Mouse (Mus musculus) hindbrain, postnatal 0 days (tissue): ENCODE data around the gene 2310022A10Rik. TPM values are rescaled to one million over a fixed set of nuclear protein-coding genes. Genes with fewer than 3 reads are reported as not detected.

ENCODE experiments used
- ATAC-seq: fragments of 200-750 bp; cut with Nextera tagmentation; 2 replicates; pipeline ENCODE4 v1.8.0; 2017; ENCODE audit warnings: mild to moderate bottlenecking, moderate TSS enrichment, moderate library complexity
- DNase-seq: peaks from one replicate; pipeline ENCODE4 v3.0.0-alpha.2; 2015; ENCODE audit warnings: low spot score
- H3K27ac ChIP-seq: fragments of 300-500 bp; sonication (generic); 2 replicates; pipeline ENCODE4 v1.5.1; 2014; ENCODE audit warnings: mild to moderate bottlenecking
- H3K27me3 ChIP-seq: fragments of 300-500 bp; sonication (generic); 2 replicates; pipeline ENCODE4 v1.6.1; 2014; ENCODE audit warnings: low read length, mixed read lengths; ENCODE audit not compliant: insufficient read depth
- H3K36me3 ChIP-seq: fragments of 300-500 bp; sonication (generic); 2 replicates; pipeline ENCODE4 v1.6.1; 2014; ENCODE audit warnings: low read length, mixed read lengths; ENCODE audit not compliant: insufficient read depth
- H3K4me1 ChIP-seq: fragments of 300-500 bp; sonication (generic); 2 replicates; pipeline ENCODE4 v1.6.1; 2014; ENCODE audit warnings: antibody characterized with exemption, low read length, mixed read lengths; ENCODE audit not compliant: insufficient read depth
- H3K4me2 ChIP-seq: fragments of 300-500 bp; sonication (generic); 2 replicates; pipeline ENCODE4 v1.6.1; 2014; ENCODE audit warnings: low read depth, mild to moderate bottlenecking, low read length, moderate library complexity, mixed read lengths
- H3K4me3 ChIP-seq: fragments of 300-500 bp; sonication (generic); 2 replicates; pipeline ENCODE4 v1.5.1; 2014; ENCODE audit warnings: low read length
- H3K9ac ChIP-seq: fragments of 300-500 bp; sonication (generic); replicated peaks from 2 replicates; pipeline ENCODE4 v1.6.1; 2014; ENCODE audit warnings: mild to moderate bottlenecking, low read length, moderate library complexity, mixed read lengths
- H3K9me3 ChIP-seq: fragments of 300-500 bp; sonication (generic); 2 replicates; pipeline ENCODE4 v1.6.1; 2016; ENCODE audit warnings: low read length, mixed read lengths
- CTCF ChIP-seq: IDR thresholded peaks from 2 replicates; pipeline ENCODE4 v1.5.1; 2016; ENCODE audit warnings: antibody characterized with exemption, control low read depth, low read depth
- WGBS: fragments of 180-500 bp; shearing (Covaris S2); extraction: QIAGEN DNeasy Blood & Tissue Kit; methylation state at CpG from one replicate; pipeline ENCODE4 v1.1.7; 2014; 5-methylcytosine and 5-hydroxymethylcytosine counted together
- polyA plus RNA-seq: library from polyadenylated mRNA; unstranded; fragments of >200 nt; fragmentation: Nextera tagmentation; extraction: Ambion mirVana; gene quantifications from 2 replicates; pipeline ENCODE4 v1.2.1, GENCODE M21; 2015
- total RNA-seq: library from RNA; depleted of rRNA; stranded (reverse); fragments of >200 nt; gene quantifications from 2 replicates; pipeline ENCODE4 v1.2.3, GENCODE M21; 2014

The 2310022A10Rik gene
- total and polyA plus RNA-seq, 2 experiments from 2014 or later: 8.2 to 26.1 TPM

GRCm38 (mm10) chr7:27592217-27592929 lies 39.3 kb downstream of the 2310022A10Rik start:
- Histone ChIP-seq H3K9ac (peak overlapping the region; percentile 67), H3K4me3 (peak overlapping the region; percentile 66), H3K36me3 (no peaks in the 10 kb centered on the region), H3K27me3 (no peaks in the 10 kb centered on the region), H3K4me2 (peak overlapping the region; percentile 65), H3K9me3 (no peaks in the 10 kb centered on the region), H3K27ac (peak overlapping the region; percentile 98), H3K4me1 (peaks cover 18% of the 10 kb centered on the region)
- WGBS: 2% methylated on average over 17 of the region's 17 CpGs
- DNase-seq: no peak
- ATAC-seq: peak; percentile 68
- 0 out of 2 replicates have a peak, but pooled peaks have one; percentile 1 for TF ChIP-seq CTCF

DNA sequence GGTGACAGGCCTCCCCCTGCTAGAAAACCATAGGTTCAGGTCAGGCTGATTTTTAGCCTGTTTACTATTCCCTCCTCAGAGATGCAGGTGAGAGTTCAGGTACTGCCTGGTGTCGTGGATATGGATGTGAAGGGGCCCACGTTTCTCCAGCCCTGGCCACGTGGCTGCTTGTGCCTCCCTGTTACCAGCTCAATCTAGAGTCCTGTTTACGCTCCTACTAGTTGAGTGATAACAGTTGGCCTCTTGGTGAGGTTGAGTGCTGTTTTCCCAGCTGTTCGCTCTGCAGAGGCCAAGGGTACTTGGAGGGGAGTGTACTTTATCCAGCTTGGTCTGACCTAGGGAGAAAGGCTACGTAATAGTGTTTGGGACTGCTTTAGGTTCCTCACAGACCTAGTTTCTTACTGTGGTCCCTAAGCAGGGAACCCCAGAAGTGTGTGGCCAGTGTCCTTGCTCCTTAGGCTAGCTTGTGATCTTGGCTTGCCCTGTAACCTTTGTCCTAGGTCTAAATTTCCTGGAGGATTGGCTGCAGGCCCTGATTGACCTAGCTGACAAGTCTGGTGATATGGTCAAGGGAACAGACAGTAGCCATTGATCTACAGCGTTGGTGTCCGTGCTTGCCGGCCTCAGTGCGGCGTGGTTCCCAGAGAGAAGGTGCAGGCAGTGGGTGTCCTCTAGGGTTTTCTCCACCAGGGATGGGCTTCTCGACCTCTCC lies 40.1 kb downstream of the 2310022A10Rik start:
- WGBS: 61% methylated on average over 12 of the region's 12 CpGs
- Histone ChIP-seq H3K27ac (peak overlapping the region; percentile 98; the same call in 1 of the 2 replicates), H3K27me3 (no peaks in the 10 kb centered on the region), H3K36me3 (no peaks in the 10 kb centered on the region), H3K4me2 (peak overlapping the region; percentile 65), H3K9me3 (no peaks in the 10 kb centered on the region), H3K4me1 (peaks cover 20% of the 10 kb centered on the region), H3K4me3 (peak overlapping the region; percentile 66), H3K9ac (peak overlapping the region; percentile 31)
- DNase-seq: no peak
- TF ChIP-seq CTCF: no peak
- no peak for ATAC-seq

DNA sequence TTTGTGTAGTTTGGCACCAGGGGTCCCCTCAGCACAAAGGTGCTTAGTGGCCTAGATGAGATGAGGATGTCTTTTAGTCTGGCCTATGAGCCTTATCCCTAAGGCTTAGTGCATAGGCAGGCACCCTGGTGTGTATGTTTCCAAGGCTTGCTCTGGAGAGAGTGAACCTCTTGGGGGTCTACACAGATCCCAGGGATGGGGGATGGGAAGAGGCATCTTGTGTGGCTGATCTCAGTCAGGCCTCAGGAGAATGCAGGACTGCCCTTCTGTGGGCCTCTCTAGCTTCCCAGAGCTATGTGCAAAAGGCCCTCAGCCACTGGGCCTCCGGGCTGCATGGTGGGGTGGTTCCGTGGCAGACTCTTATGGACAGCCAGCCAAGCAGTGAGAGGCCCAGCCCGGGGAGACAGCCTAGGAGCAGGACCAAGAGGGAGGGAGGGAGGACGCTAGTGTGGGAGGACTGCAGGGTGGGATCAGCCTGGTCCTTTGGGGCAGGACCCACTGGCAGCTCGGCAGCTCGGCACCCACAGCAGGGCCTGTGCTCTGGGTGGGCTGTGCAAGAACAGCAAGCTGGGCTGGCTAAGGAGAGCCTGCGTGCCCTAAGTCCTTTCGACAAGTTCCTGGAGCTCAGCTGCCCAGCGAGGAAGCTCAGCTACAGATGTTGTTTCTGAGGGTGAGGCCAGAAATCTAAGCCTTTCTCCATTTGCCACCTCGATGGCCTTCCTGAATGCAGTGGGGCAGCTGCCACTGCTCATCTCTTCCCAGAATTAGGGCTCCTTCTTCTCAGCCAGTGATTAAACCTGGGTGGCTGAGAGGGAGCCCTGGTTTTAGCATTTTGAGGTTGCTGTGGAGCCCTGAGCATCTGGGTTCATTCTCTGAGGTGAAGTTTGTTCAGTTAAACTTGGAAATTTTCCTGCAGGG lies 43.8 kb downstream of the 2310022A10Rik start:
- Histone ChIP-seq H3K4me3 (no peak overlapping the region), H3K27ac (peak overlapping the region; percentile 79), H3K9me3 (no peaks in the 10 kb centered on the region), H3K27me3 (no peaks in the 10 kb centered on the region), H3K4me1 (peaks cover 44% of the 10 kb centered on the region), H3K9ac (peak overlapping the region; percentile 33; the same call in 1 of the 2 replicates), H3K4me2 (peak overlapping the region; percentile 27; the same call in 1 of the 2 replicates), H3K36me3 (no peaks in the 10 kb centered on the region)
- 41% methylated on average over 10 of the region's 10 CpGs for WGBS
- no peak for TF ChIP-seq CTCF
- ATAC-seq (peak; percentile 1; the same call in 1 of the 2 replicates), DNase-seq (no peak)

GRCm38 (mm10) chr7:27598053-27598452 lies 45.0 kb downstream of the 2310022A10Rik start:
- ATAC-seq (no peak), DNase-seq (no peak)
- Histone ChIP-seq H3K27me3 (no peaks in the 10 kb centered on the region), H3K9me3 (no peaks in the 10 kb centered on the region), H3K4me1 (peaks cover 45% of the 10 kb centered on the region), H3K9ac (no peak overlapping the region), H3K36me3 (no peaks in the 10 kb centered on the region), H3K27ac (peak overlapping the region; percentile 79), H3K4me3 (no peak overlapping the region), H3K4me2 (no peak overlapping the region)
- TF ChIP-seq CTCF: no peak
- WGBS: 69% methylated on average over 7 of the region's 7 CpGs

DNA sequence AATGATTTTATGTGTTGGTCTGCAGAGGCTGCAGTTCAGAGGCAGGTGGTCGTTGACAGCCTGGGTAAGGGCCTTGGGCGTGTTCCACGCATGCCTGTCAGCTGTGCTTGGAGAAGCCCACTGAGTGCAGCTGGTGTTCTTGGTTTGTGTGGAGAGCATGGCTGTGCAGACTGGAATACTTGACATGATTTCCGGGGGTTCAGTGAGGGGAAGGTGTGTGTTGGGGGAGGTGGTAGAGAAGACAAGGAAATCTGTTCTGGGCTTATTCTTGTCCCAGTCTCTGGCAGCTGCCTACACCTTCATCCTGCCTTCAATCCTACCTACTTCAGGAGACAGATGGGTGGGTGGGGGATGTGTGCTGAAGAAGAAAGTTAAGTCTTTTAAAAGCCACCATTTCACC lies 48.6 kb downstream of the 2310022A10Rik start:
- no peaks in the 10 kb centered on the region for H3K9me3 ChIP-seq
- H3K4me1 ChIP-seq: peaks cover 61% of the 10 kb centered on the region
- H3K4me3 ChIP-seq: no peak overlapping the region
- DNase-seq (peak; percentile 50), ATAC-seq (no peak)
- H3K27me3 ChIP-seq: no peaks in the 10 kb centered on the region
- TF ChIP-seq CTCF: no peak
- 0 out of 2 replicates have a peak overlapping the region, but pooled peaks have one; percentile 1 for H3K4me2 ChIP-seq
- 38% methylated on average over 4 of the region's 4 CpGs for WGBS
- H3K27ac ChIP-seq: peak overlapping the region; percentile 43
- H3K36me3 ChIP-seq: no peaks in the 10 kb centered on the region
- H3K9ac ChIP-seq: no peak overlapping the region

DNA sequence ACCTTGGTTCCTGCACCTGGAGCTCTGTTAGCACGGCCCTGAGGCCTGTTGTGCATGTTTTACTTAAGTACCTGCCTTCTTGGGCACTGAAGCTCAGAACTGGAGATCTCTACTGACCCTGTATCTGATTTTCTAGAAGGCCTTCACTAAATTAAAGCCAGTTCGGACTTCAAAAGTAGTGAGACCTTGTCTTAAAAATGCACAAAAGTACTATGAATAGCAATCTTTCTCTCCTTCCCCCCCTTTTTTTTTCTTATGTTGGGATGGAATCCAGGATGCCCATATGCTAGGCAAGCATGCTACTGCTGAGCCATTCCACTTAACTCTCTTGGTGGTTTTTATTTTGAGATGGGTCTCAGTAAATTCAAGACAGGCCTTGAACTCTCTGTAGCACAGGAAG lies 49.1 kb downstream of the 2310022A10Rik start:
- H3K9me3 ChIP-seq: no peaks in the 10 kb centered on the region
- 67% methylated on average over 2 of the region's 2 CpGs for WGBS
- H3K9ac ChIP-seq: no peak overlapping the region
- TF ChIP-seq CTCF: no peak
- no peaks in the 10 kb centered on the region for H3K36me3 ChIP-seq
- no peaks in the 10 kb centered on the region for H3K27me3 ChIP-seq
- peak overlapping the region; percentile 78 for H3K27ac ChIP-seq
- DNase-seq (no peak), ATAC-seq (no peak)
- no peak overlapping the region for H3K4me2 ChIP-seq
- peaks cover 61% of the 10 kb centered on the region for H3K4me1 ChIP-seq
- H3K4me3 ChIP-seq: no peak overlapping the region
